Mouse (Mus musculus) hindbrain, embryonic 14.5 days (tissue): ENCODE results near the gene Actr10. TPM values are rescaled to one million over a fixed set of nuclear protein-coding genes. Genes with fewer than 3 reads are reported as not detected.

Experiments
- ATAC-seq: fragments of 200-750 bp; cut with Nextera tagmentation; 2 replicates; pipeline ENCODE4 v1.8.0; 2017; ENCODE audit warnings: moderate number of reproducible peaks, mild to moderate bottlenecking, moderate TSS enrichment, moderate library complexity; ENCODE audit not compliant: low FRiP score
- DNase-seq: peaks from one replicate; pipeline ENCODE4 v3.0.0-alpha.2; 2015; ENCODE audit warnings: low spot score
- H3K27ac ChIP-seq: fragments of 300-500 bp; sonication (generic); 2 replicates; pipeline ENCODE4 v1.5.1; 2014; ENCODE audit warnings: mild to moderate bottlenecking, moderate library complexity
- H3K27me3 ChIP-seq: fragments of 300-500 bp; sonication (generic); 2 replicates; pipeline ENCODE4 v1.6.1; 2014; ENCODE audit warnings: mild to moderate bottlenecking, low read length, mixed read lengths; ENCODE audit not compliant: control insufficient read depth, insufficient read depth
- H3K36me3 ChIP-seq: fragments of 300-500 bp; sonication (generic); replicated peaks from 2 replicates; pipeline ENCODE4 v1.6.1; 2014; ENCODE audit not compliant: control insufficient read depth, insufficient read depth
- H3K4me1 ChIP-seq: fragments of 300-500 bp; sonication (generic); replicated peaks from 2 replicates; pipeline ENCODE4 v1.6.1; 2014; ENCODE audit warnings: antibody characterized with exemption, low read length, mixed read lengths; ENCODE audit not compliant: control insufficient read depth, insufficient read depth
- H3K4me2 ChIP-seq: fragments of 300-500 bp; sonication (generic); replicated peaks from 2 replicates; pipeline ENCODE4 v1.6.1; 2014; ENCODE audit warnings: mild to moderate bottlenecking, moderate library complexity
- H3K4me3 ChIP-seq: fragments of 300-500 bp; sonication (generic); replicated peaks from 2 replicates; pipeline ENCODE4 v1.5.1; 2014; ENCODE audit warnings: mild to moderate bottlenecking, low read length
- H3K9ac ChIP-seq: fragments of 300-500 bp; sonication (generic); 2 replicates; pipeline ENCODE4 v1.6.1; 2014
- H3K9me3 ChIP-seq: fragments of 300-500 bp; sonication (generic); 2 replicates; pipeline ENCODE4 v1.6.1; 2016; ENCODE audit warnings: low read length; ENCODE audit not compliant: control insufficient read depth
- WGBS: fragments of 180-500 bp; shearing (Covaris S2); extraction: QIAGEN DNeasy Blood & Tissue Kit; methylation state at CpG from one replicate; pipeline ENCODE4 v1.1.7; 2014; 5-methylcytosine and 5-hydroxymethylcytosine counted together
- polyA plus RNA-seq: library from polyadenylated mRNA; unstranded; fragments of >200 nt; fragmentation: Nextera tagmentation; extraction: Ambion mirVana; gene quantifications from 2 replicates; pipeline ENCODE4 v1.2.1, GENCODE M21; 2014

Gene Actr10
- polyA plus RNA-seq, 1 experiment from 2014 or later, result 224 TPM

DNA sequence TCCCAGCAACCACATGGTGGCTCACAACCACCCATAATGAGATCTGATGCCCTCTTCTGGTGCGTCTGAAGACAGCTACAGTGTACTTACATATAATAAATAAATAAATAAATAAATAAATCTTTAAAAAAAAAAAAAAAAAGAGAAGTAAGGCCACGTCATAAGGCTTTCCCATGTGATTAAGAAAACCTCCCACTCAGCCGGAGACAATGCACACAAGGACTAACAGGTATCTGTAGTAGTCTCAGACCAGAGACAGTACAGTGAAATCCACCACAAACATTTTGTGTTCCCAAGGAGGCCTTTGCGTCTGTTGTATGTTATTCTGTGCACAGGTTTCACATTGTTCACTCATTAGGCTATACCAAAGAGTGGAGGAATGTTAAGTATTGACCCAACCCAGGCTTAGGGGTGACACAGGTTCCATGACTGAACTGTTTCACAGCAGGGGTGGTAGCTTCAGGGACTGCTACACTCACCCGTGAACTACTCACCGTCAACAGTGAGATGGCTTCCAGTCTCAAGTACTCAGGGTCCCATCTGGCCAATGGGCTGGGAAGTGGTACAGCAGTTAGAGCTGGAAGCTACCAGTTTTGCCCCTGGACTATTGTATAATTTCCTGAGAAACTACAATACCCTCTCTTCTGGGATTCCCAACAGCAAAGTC lies 66.2 kb downstream of the Actr10 start:
- Histone ChIP-seq H3K4me1 (no peaks in the 10 kb centered on the region), H3K9ac (no peak overlapping the region), H3K4me2 (no peak overlapping the region), H3K36me3 (peaks cover 71% of the 10 kb centered on the region), H3K4me3 (no peak overlapping the region), H3K27me3 (no peaks in the 10 kb centered on the region), H3K9me3 (no peaks in the 10 kb centered on the region), H3K27ac (no peak overlapping the region)
- 94% methylated on average over 5 of the region's 6 CpGs for WGBS
- ATAC-seq (no peak), DNase-seq (no peak)

GRCm38 (mm10) chr12:71006141-71006540 lies 68.5 kb downstream of the Actr10 start:
- DNase-seq (no peak), ATAC-seq (no peak)
- WGBS, result 96% methylated on average over 6 of the region's 6 CpGs
- no peak overlapping the region for H3K27ac ChIP-seq
- no peak overlapping the region for H3K4me2 ChIP-seq
- H3K9ac ChIP-seq, result no peak overlapping the region
- H3K4me3 ChIP-seq, result no peak overlapping the region
- H3K9me3 ChIP-seq, result no peaks in the 10 kb centered on the region
- no peaks in the 10 kb centered on the region for H3K4me1 ChIP-seq
- peaks cover 84% of the 10 kb centered on the region for H3K36me3 ChIP-seq
- H3K27me3 ChIP-seq, result no peaks in the 10 kb centered on the region

GRCm38 (mm10) chr12:71006901-71007300 lies 69.2 kb downstream of the Actr10 start:
- Histone ChIP-seq H3K27ac (no peak overlapping the region), H3K27me3 (no peaks in the 10 kb centered on the region), H3K4me2 (no peak overlapping the region), H3K9ac (no peak overlapping the region), H3K4me1 (0 out of 2 replicates have a peak, but pooled peaks cover 3% of the 10 kb centered on the region), H3K36me3 (peaks cover 87% of the 10 kb centered on the region), H3K9me3 (no peaks in the 10 kb centered on the region), H3K4me3 (no peak overlapping the region)
- DNase-seq (no peak), ATAC-seq (no peak)
- WGBS, result 84% methylated on average over 7 of the region's 7 CpGs

GRCm38 (mm10) chr12:71009769-71010168 lies 72.1 kb downstream of the Actr10 start:
- Histone ChIP-seq H3K27me3 (no peaks in the 10 kb centered on the region), H3K4me3 (no peak overlapping the region), H3K4me1 (peaks cover 26% of the 10 kb centered on the region), H3K9ac (no peak overlapping the region), H3K36me3 (peaks cover 81% of the 10 kb centered on the region), H3K4me2 (no peak overlapping the region), H3K9me3 (no peaks in the 10 kb centered on the region), H3K27ac (no peak overlapping the region)
- no peak for ATAC-seq
- 74% methylated on average over 4 of the region's 4 CpGs for WGBS
- DNase-seq, result no peak

Other genes with a start within 250 kb of the Actr10 start
- gene Frmd6, start 112.3 kb upstream of the Actr10 start, polyA plus RNA-seq, result 9.5 and 10.6 TPM in 2 replicates
- 488 and 564 TPM in 2 replicates for gene Psma3, start 36.8 kb downstream of the Actr10 start, polyA plus RNA-seq
- gene Arid4a, start 78.1 kb downstream of the Actr10 start, polyA plus RNA-seq, result 36.9 and 39.1 TPM in 2 replicates
- gene Tomm20l, start 173.6 kb downstream of the Actr10 start, polyA plus RNA-seq, result not detected in 2 replicates
- gene Timm9, start 198.8 kb downstream of the Actr10 start, polyA plus RNA-seq, result 114 and 116 TPM in 2 replicates
- gene 2700049A03Rik, start 199.0 kb downstream of the Actr10 start, polyA plus RNA-seq, result 11.1 and 13.9 TPM in 2 replicates